Comparison of ENCODE assay signal across 8 mouse cellular contexts in the genomic region with DNA sequence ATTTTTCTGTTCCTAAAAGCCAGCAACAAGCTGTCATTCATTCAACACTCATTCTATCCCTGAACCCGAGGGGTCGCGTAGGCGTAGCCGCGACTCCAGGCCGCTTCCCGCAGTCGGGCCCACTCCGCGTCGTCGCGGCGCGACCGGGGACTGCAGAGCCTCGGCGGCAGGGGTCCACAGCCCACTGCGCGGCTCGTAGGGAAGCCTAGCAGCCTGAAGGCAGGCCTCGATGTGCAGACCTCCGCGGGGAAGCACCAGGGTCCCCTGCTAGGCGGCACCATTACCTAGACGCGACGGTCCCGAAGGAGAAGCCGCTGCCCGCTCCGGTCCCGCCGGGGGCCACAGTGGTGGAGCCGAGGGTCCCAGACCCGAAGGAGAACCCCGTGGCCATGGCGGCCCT. TPM values are rescaled to one million over a fixed set of nuclear protein-coding genes. Genes with fewer than 3 reads are reported as not detected.
A peak's percentile ranks its signal among the peaks of the same experiment; 100 is the strongest.
DNase-seq lines count a peak whose midpoint lies in the region; ATAC-seq and TF ChIP-seq lines count a peak whose summit lies in the region.

No protein-coding gene starts in this region.

- no peaks in the 10 kb centered on the region for H3K27me3 ChIP-seq in kidney, adult 2 months (replicated peaks; ENCODE audit: control insufficient read depth, insufficient read depth, low read length)
- no peaks in the 10 kb centered on the region for H3K27me3 ChIP-seq in stomach, embryonic 15.5 days (replicated peaks)

- peak overlapping the region; percentile 79 for H3K4me3 ChIP-seq in kidney, adult 2 months (ENCODE audit: insufficient read depth, low read depth, low read length)
- H3K4me3 ChIP-seq in ES-E14 (ENCODE audit: insufficient read depth in 1 of 2, low read depth in 1 of 2, low read length in 2 of 2, poor library complexity in 1 of 2, severe bottlenecking in 1 of 2) = peak overlapping the region; percentile 76 to 95
- H3K4me3 ChIP-seq in stomach, embryonic 15.5 days (replicated peaks) = peak overlapping the region; percentile 90

- peak overlapping the region; percentile 96 for H3K9ac ChIP-seq in ES-E14 (ENCODE audit: insufficient read depth, low read depth, low read length, poor library complexity, severe bottlenecking)
- H3K9ac ChIP-seq in stomach, embryonic 15.5 days = peak overlapping the region; percentile 97

- peak overlapping the region; percentile 50 for H3K4me2 ChIP-seq in stomach, embryonic 15.5 days

- ATAC-seq in erythroblast, adult 5-6 weeks (replicated peaks; ENCODE audit: low FRiP score, poor library complexity, severe bottlenecking) = peak; percentile 22; the same call in 1 of the 2 replicates
- ATAC-seq in stomach, embryonic 15.5 days (ENCODE audit: insufficient read depth, low FRiP score, low read depth) = peak; percentile 48

- H3K27ac ChIP-seq in kidney, adult 2 months (ENCODE audit: insufficient read depth, low read depth, low read length) = peak overlapping the region; percentile 48
- peak overlapping the region; percentile 47; the same call in 1 of the 2 replicates for H3K27ac ChIP-seq in ES-E14 (ENCODE audit: insufficient read depth, low read depth, low read length, poor library complexity, severe bottlenecking)
- peak overlapping the region; percentile 87 for H3K27ac ChIP-seq in stomach, embryonic 15.5 days

- H3K4me1 ChIP-seq in kidney, adult 2 months (ENCODE audit: control insufficient read depth, insufficient read depth, low read length) = peaks cover 4% of the 10 kb centered on the region; the same call in 1 of the 2 replicates
- H3K4me1 ChIP-seq in ES-E14 (ENCODE audit: control insufficient read depth in 2 of 2, insufficient read depth in 2 of 2, low read length in 2 of 2, poor library complexity in 1 of 2) = peaks cover 0 to 3% of the 10 kb centered on the region in 2 experiments; a peak in 1 of 4 replicates
- H3K4me1 ChIP-seq in stomach, embryonic 15.5 days = peaks cover 11% of the 10 kb centered on the region

- DNase-seq in kidney, adult 2 months = no peak
- DNase-seq in kidney, adult 18-20 months = no peak
- DNase-seq in ES-E14 (ENCODE audit: low read depth, low spot score) = no peak
- peak; percentile 64 for DNase-seq in liver
- DNase-seq in gastrocnemius, adult 8-10 months (ENCODE audit: low spot score in 2 of 2) = no peak
- DNase-seq in testis, postnatal 14 days (ENCODE audit: low spot score) = no peak

- TF ChIP-seq CTCF in kidney, adult 2 months (conservative IDR thresholded peaks at IDR 0.05; ENCODE audit: insufficient read depth, insufficient read length, low read depth, low read length) = no peak

- H3K9me3 ChIP-seq in ES-E14 (ENCODE audit: control insufficient read depth, insufficient read depth, low read depth, low read length) = no peaks in the 10 kb centered on the region
- no peaks in the 10 kb centered on the region for H3K9me3 ChIP-seq in stomach, embryonic 15.5 days

- no peaks in the 10 kb centered on the region for H3K36me3 ChIP-seq in kidney, adult 2 months (ENCODE audit: control insufficient read depth, insufficient read depth, low read length)
- H3K36me3 ChIP-seq in ES-E14 (ENCODE audit: control insufficient read depth, insufficient read depth, low read length, poor library complexity, severe bottlenecking) = no peaks in the 10 kb centered on the region
- H3K36me3 ChIP-seq in stomach, embryonic 15.5 days = no peaks in the 10 kb centered on the region

- in situ Hi-C loops in ES-E14 (cut with MboI; ENCODE audit: low sequenced_read_pairs in 2 of 2, unreplicated experiment in 2 of 2) = no loop called here

- no peak for TF ChIP-seq POLR2A in kidney, adult 2 months (IDR thresholded peaks at IDR 0.05; ENCODE audit: low read depth, low read length)

- WGBS in kidney, adult 2 months = under 1% methylated on average over 39 of the region's 39 CpGs
- under 1% methylated on average over 39 of the region's 39 CpGs for WGBS in stomach, embryonic 15.5 days

TF ChIP-seq in ES-E14, 5 proteins besides CTCF, POLR2A, EP300 and RAD21:
- no peak for TF ChIP-seq CHD2 (IDR thresholded peaks at IDR 0.05; ENCODE audit: low read depth, low read length)
- no peak for TF ChIP-seq HCFC1 (IDR thresholded peaks at IDR 0.05; ENCODE audit: borderline replicate concordance, insufficient read depth, low read length)
- no peak for TF ChIP-seq ZC3H11A (IDR thresholded peaks at IDR 0.05; ENCODE audit: borderline replicate concordance, low read depth, low read length)
- TF ChIP-seq MAFK (IDR thresholded peaks at IDR 0.05; ENCODE audit: insufficient read depth, low read depth, low read length) = no peak
- TF ChIP-seq ZNF384 (IDR thresholded peaks at IDR 0.05; ENCODE audit: low read depth, low read length) = no peak

RNA-seq across cellular contexts. Expression of a gene that starts 0.4 kb away (rescaled TPM):
- 0.06 TPM in 1 of 2 replicates, not detected in the other for polyA plus RNA-seq in kidney, adult 2 months (2012; rRNA removed)
- total RNA-seq in ES-E14 (2012; rRNA removed) = not detected in 2 replicates
- total RNA-seq in erythroblast, adult 5-6 weeks (2015; ENCODE audit: low replicate concordance) = not detected in 2 replicates
- not detected in 2 replicates for total RNA-seq in erythroblast, adult 5-6 weeks (2017; ENCODE audit: low replicate concordance)
- 0.06 and 0.17 TPM in 2 replicates for polyA plus RNA-seq in stomach, embryonic 15.5 days (2015; fragmentation: Nextera tagmentation; extraction: Ambion mirVana)
- not detected for total RNA-seq in gastrocnemius, adult 8-10 months (2022)

RNA-seq across cellular contexts. Expression of a gene that starts 0.4 kb away (rescaled TPM):
- 8.6 and 9.0 TPM in 2 replicates for polyA plus RNA-seq in kidney, adult 2 months (2012; rRNA removed)
- 29.6 and 39.4 TPM in 2 replicates for total RNA-seq in ES-E14 (2012; rRNA removed)
- 26.3 and 27.0 TPM in 2 replicates for total RNA-seq in erythroblast, adult 5-6 weeks (2015; ENCODE audit: low replicate concordance)
- 34.6 and 58.1 TPM in 2 replicates for total RNA-seq in erythroblast, adult 5-6 weeks (2017; ENCODE audit: low replicate concordance)
- 44.7 and 48.9 TPM in 2 replicates for polyA plus RNA-seq in stomach, embryonic 15.5 days (2015; fragmentation: Nextera tagmentation; extraction: Ambion mirVana)
- 10 to 100 TPM; 26.1 to 31.2 (median 28.5) TPM for total RNA-seq in gastrocnemius, adult 8-10 months (2022)

RNA-seq across cellular contexts. Expression of a gene that starts 14.1 kb away (rescaled TPM):
- 20.6 and 23.3 TPM in 2 replicates for polyA plus RNA-seq in kidney, adult 2 months (2012; rRNA removed)
- total RNA-seq in ES-E14 (2012; rRNA removed) = 6.5 and 8.4 TPM in 2 replicates
- total RNA-seq in erythroblast, adult 5-6 weeks (2015; ENCODE audit: low replicate concordance) = 16.7 and 17.1 TPM in 2 replicates
- 18.8 and 23.0 TPM in 2 replicates for total RNA-seq in erythroblast, adult 5-6 weeks (2017; ENCODE audit: low replicate concordance)
- 31.5 and 32.3 TPM in 2 replicates for polyA plus RNA-seq in stomach, embryonic 15.5 days (2015; fragmentation: Nextera tagmentation; extraction: Ambion mirVana)
- 10 to 100 TPM; 47.7 to 63.0 (median 53.4) TPM for total RNA-seq in gastrocnemius, adult 8-10 months (2022)

RNA-seq across cellular contexts. Expression of a gene that starts 53.9 kb away (rescaled TPM):
- 0.24 and 0.36 TPM in 2 replicates for polyA plus RNA-seq in kidney, adult 2 months (2012; rRNA removed)
- total RNA-seq in ES-E14 (2012; rRNA removed) = 0.62 and 1.1 TPM in 2 replicates
- 0.19 and 0.21 TPM in 2 replicates for total RNA-seq in erythroblast, adult 5-6 weeks (2015; ENCODE audit: low replicate concordance)
- 0.14 and 0.34 TPM in 2 replicates for total RNA-seq in erythroblast, adult 5-6 weeks (2017; ENCODE audit: low replicate concordance)
- 5.4 and 6.0 TPM in 2 replicates for polyA plus RNA-seq in stomach, embryonic 15.5 days (2015; fragmentation: Nextera tagmentation; extraction: Ambion mirVana)
- total RNA-seq in gastrocnemius, adult 8-10 months (2022) = under 1 TPM; 0.38 to 0.51 (median 0.42) TPM
